Mouse (Mus musculus): ENCODE results near the gene Ino80e. TPM values are rescaled to one million over a fixed set of nuclear protein-coding genes. Genes with fewer than 3 reads are reported as not detected.
"Not testable (repeated sequence)": the region's sequence is repeated elsewhere in the genome, so short reads cannot be mapped to it uniquely, and the experiment has no call there.

Gene Ino80e
- total and polyA plus RNA-seq, 3 experiments: 73.6 to 243 (median 73.9) TPM

- Histone ChIP-seq H3K79me2 (replicated peaks; ENCODE audit: control insufficient read depth, extremely low read depth, insufficient read depth, poor library complexity, severe bottlenecking) (no peaks in the 10 kb centered on the region), H3K36me3 (replicated peaks in 1 of 2; ENCODE audit: control insufficient read depth in 1 of 2, insufficient read depth in 1 of 2, low read length in 1 of 2) (no peaks in the 10 kb centered on the region), H3K4me2 (ENCODE audit: insufficient read depth, low read depth, poor library complexity, severe bottlenecking) (no peak overlapping the region), H3K4me1 (ENCODE audit: control insufficient read depth in 1 of 2, insufficient read depth in 2 of 2) (peaks cover 3 to 15% of the 10 kb centered on the region in 2 experiments), H3K27me3 (replicated peaks) (no peaks in the 10 kb centered on the region), H3K9ac (ENCODE audit: insufficient read depth, low read depth) (no peak overlapping the region), H3K9me3 (replicated peaks; ENCODE audit: low read length) (no peaks in the 10 kb centered on the region), H3K27ac (ENCODE audit: insufficient read depth, low read depth) (no peak overlapping the region), H3K4me3 (replicated peaks in 1 of 3; ENCODE audit: low read depth in 2 of 3, low read length in 2 of 3, poor library complexity in 1 of 3) (no peak overlapping the region)
- dilution Hi-C loops (cut with MboI; ENCODE audit: extremely low pct_ligation_motif_present, extremely low pct_unique_long_range_greater_than_20kb, low sequenced_read_pairs) (no loop called here), in situ Hi-C loops (cut with MboI; ENCODE audit: low pct_ligation_motif_present, low pct_unique_long_range_greater_than_20kb, low sequenced_read_pairs) (no loop called here)
- no peak for DNase-seq (ENCODE audit: extremely low read depth)
- TF ChIP-seq NRF1 (IDR thresholded peaks at IDR 0.05; ENCODE audit: low read depth, low read length) (no peak), MAFK (IDR thresholded peaks at IDR 0.05; ENCODE audit: insufficient replicate concordance, low read length) (peak; percentile 78)
These were observed 43.4 kb upstream of the Ino80e start for GRCm38 (mm10) chr7:126905590-126905989.

GRCm38 (mm10) chr7:126899781-126900180 lies 37.6 kb upstream of the Ino80e start:
- dilution Hi-C loops (cut with MboI; ENCODE audit: extremely low pct_ligation_motif_present, extremely low pct_unique_long_range_greater_than_20kb, low sequenced_read_pairs); H3K4me3 ChIP-seq (replicated peaks in 1 of 3; ENCODE audit: low read depth in 2 of 3, low read length in 2 of 3, poor library complexity in 1 of 3); H3K79me2 ChIP-seq (replicated peaks; ENCODE audit: control insufficient read depth, extremely low read depth, insufficient read depth, poor library complexity, severe bottlenecking); H3K27me3 ChIP-seq (replicated peaks); H3K9me3 ChIP-seq (replicated peaks; ENCODE audit: low read length); DNase-seq (ENCODE audit: extremely low read depth); H3K9ac ChIP-seq (ENCODE audit: insufficient read depth, low read depth); H3K27ac ChIP-seq (ENCODE audit: insufficient read depth, low read depth); H3K4me2 ChIP-seq (ENCODE audit: insufficient read depth, low read depth, poor library complexity, severe bottlenecking): not testable (repeated sequence)
- peaks cover 0 to 13% of the 10 kb centered on the region in 2 experiments for H3K36me3 ChIP-seq (replicated peaks in 1 of 2; ENCODE audit: control insufficient read depth in 1 of 2, insufficient read depth in 1 of 2, low read length in 1 of 2)
- in situ Hi-C loops (cut with MboI; ENCODE audit: low pct_ligation_motif_present, low pct_unique_long_range_greater_than_20kb, low sequenced_read_pairs): loop anchor here (10.0 kb wide), 1 partner anchor 195 kb away; the partner anchor contains the start of gene Coro1a
- peaks cover 11 to 21% of the 10 kb centered on the region in 2 experiments for H3K4me1 ChIP-seq (ENCODE audit: control insufficient read depth in 1 of 2, insufficient read depth in 2 of 2)

GRCm38 (mm10) chr7:126898102-126898990 lies 36.2 kb upstream of the Ino80e start:
- peaks cover 0 to 21% of the 10 kb centered on the region in 2 experiments for H3K36me3 ChIP-seq (replicated peaks in 1 of 2; ENCODE audit: control insufficient read depth in 1 of 2, insufficient read depth in 1 of 2, low read length in 1 of 2)

More at GRCm38 (mm10) chr7:126898102-126898990, 36.2 kb upstream of the Ino80e start:
- peaks cover 11 to 21% of the 10 kb centered on the region in 2 experiments for H3K4me1 ChIP-seq (ENCODE audit: control insufficient read depth in 1 of 2, insufficient read depth in 2 of 2)
- in situ Hi-C loops (cut with MboI; ENCODE audit: low pct_ligation_motif_present, low pct_unique_long_range_greater_than_20kb, low sequenced_read_pairs) (loop anchor here (10.0 kb wide), 1 partner anchor 194 kb away; the partner anchor contains the start of gene Coro1a), dilution Hi-C loops (cut with MboI; ENCODE audit: extremely low pct_ligation_motif_present, extremely low pct_unique_long_range_greater_than_20kb, low sequenced_read_pairs) (no loop called here)
- no peaks in the 10 kb centered on the region for H3K79me2 ChIP-seq (replicated peaks; ENCODE audit: control insufficient read depth, extremely low read depth, insufficient read depth, poor library complexity, severe bottlenecking)
- H3K9me3 ChIP-seq (replicated peaks; ENCODE audit: low read length): no peaks in the 10 kb centered on the region
- peak overlapping the region; percentile 84 to 87 (median 87) for H3K4me3 ChIP-seq (replicated peaks in 1 of 3; ENCODE audit: low read depth in 2 of 3, low read length in 2 of 3, poor library complexity in 1 of 3)
- peak; percentile 91 for DNase-seq (ENCODE audit: extremely low read depth)
- peak overlapping the region; percentile 54 for H3K27ac ChIP-seq (ENCODE audit: insufficient read depth, low read depth)
- H3K27me3 ChIP-seq (replicated peaks): no peaks in the 10 kb centered on the region
- 0 out of 2 replicates have a peak, but pooled peaks have one; percentile 64 for TF ChIP-seq TBP (conservative IDR thresholded peaks at IDR 0.05; ENCODE audit: low read depth, low read length)
- TF ChIP-seq ZNF384 (IDR thresholded peaks at IDR 0.05; ENCODE audit: low read depth, low read length): no peak
- no peak for TF ChIP-seq PAX5 (IDR thresholded peaks at IDR 0.05; ENCODE audit: low read length)
- peak; percentile 99 for TF ChIP-seq NRF1 (IDR thresholded peaks at IDR 0.05; ENCODE audit: low read depth, low read length)
- TF ChIP-seq TCF12 (IDR thresholded peaks at IDR 0.05; ENCODE audit: low read depth, low read length): peak; percentile 79
- no peak for TF ChIP-seq RCOR1 (conservative IDR thresholded peaks at IDR 0.05; ENCODE audit: low read depth, low read length)
- no peak for TF ChIP-seq USF2 (conservative IDR thresholded peaks at IDR 0.05; ENCODE audit: low read depth, low read length)
- TF ChIP-seq UBTF (IDR thresholded peaks at IDR 0.05; ENCODE audit: low read depth, low read length): no peak
- TF ChIP-seq NELFE (IDR thresholded peaks at IDR 0.05; ENCODE audit: low read depth, low read length): peak; percentile 72
- TF ChIP-seq ELF1 (IDR thresholded peaks at IDR 0.05; ENCODE audit: low read depth, low read length): 0 out of 2 replicates have a peak, but pooled peaks have one; percentile 50
- TF ChIP-seq MAX (IDR thresholded peaks at IDR 0.05; ENCODE audit: low read length): peak; percentile 35; the same call in 1 of the 2 replicates
- TF ChIP-seq EP300 (IDR thresholded peaks at IDR 0.05; ENCODE audit: low read length): no peak
- TF ChIP-seq HCFC1 (IDR thresholded peaks at IDR 0.05; ENCODE audit: low read depth, low read length): peak; percentile 64
- TF ChIP-seq CTCF (conservative IDR thresholded peaks at IDR 0.05 in 1 of 2, IDR thresholded peaks at IDR 0.05 in 1 of 2; ENCODE audit: low read depth in 2 of 2, low read length in 2 of 2): no peak
- no peak for TF ChIP-seq SIN3A (IDR thresholded peaks at IDR 0.05; ENCODE audit: low read length)
- no peak for TF ChIP-seq JUND (conservative IDR thresholded peaks at IDR 0.05; ENCODE audit: low read depth, low read length)
- TF ChIP-seq MXI1 (IDR thresholded peaks at IDR 0.05; ENCODE audit: low read depth, low read length): peak; percentile 13; the same call in 1 of the 2 replicates
- TF ChIP-seq MAZ (IDR thresholded peaks at IDR 0.05; ENCODE audit: low read depth, low read length): 0 out of 2 replicates have a peak, but pooled peaks have one; percentile 35
- TF ChIP-seq BHLHE40 (IDR thresholded peaks at IDR 0.05; ENCODE audit: low read depth, low read length): peak; percentile 58
- TF ChIP-seq POLR2A (IDR thresholded peaks at IDR 0.05; ENCODE audit: low read depth, low read length): peak; percentile 77
- 0 out of 2 replicates have a peak, but pooled peaks have one; percentile 50 for TF ChIP-seq IRF4 (IDR thresholded peaks at IDR 0.05; ENCODE audit: low read depth, low read length)
- peak overlapping the region; percentile 89 for H3K4me2 ChIP-seq (ENCODE audit: insufficient read depth, low read depth, poor library complexity, severe bottlenecking)
- H3K9ac ChIP-seq (ENCODE audit: insufficient read depth, low read depth): peak overlapping the region; percentile 74
